Mouse (Mus musculus) forebrain, embryonic 14.5 days (tissue): Measurements from ENCODE around the gene Epn2. TPM values are rescaled to one million over a fixed set of nuclear protein-coding genes. Genes with fewer than 3 reads are reported as not detected.

Source experiments
- ATAC-seq: fragments of 200-750 bp; cut with Nextera tagmentation; 2 replicates; pipeline ENCODE4 v1.8.0; 2017; ENCODE audit warnings: mild to moderate bottlenecking, moderate library complexity
- DNase-seq: peaks from one replicate; pipeline ENCODE4 v3.0.0-alpha.2; 2015; ENCODE audit warnings: low spot score
- H3K27ac ChIP-seq: fragments of 300-500 bp; sonication (generic); 2 replicates; pipeline ENCODE4 v1.5.1; 2014; ENCODE audit warnings: low read depth, mild to moderate bottlenecking, control low read depth, low read length, moderate library complexity
- H3K27me3 ChIP-seq: fragments of 300-500 bp; sonication (generic); replicated peaks from 2 replicates; pipeline ENCODE4 v1.6.1; 2014; ENCODE audit warnings: low read length, control low read depth, mixed read lengths; ENCODE audit not compliant: control insufficient read depth, insufficient read depth
- H3K36me3 ChIP-seq: fragments of 300-500 bp; sonication (generic); 2 replicates; pipeline ENCODE4 v1.6.1; 2014; ENCODE audit warnings: low read length, control low read depth; ENCODE audit not compliant: control insufficient read depth, insufficient read depth
- H3K4me1 ChIP-seq: fragments of 300-500 bp; sonication (generic); 2 replicates; pipeline ENCODE4 v1.6.1; 2014; ENCODE audit warnings: antibody characterized with exemption, low read length, control low read depth; ENCODE audit not compliant: control insufficient read depth, insufficient read depth
- H3K4me2 ChIP-seq: fragments of 300-500 bp; sonication (generic); 2 replicates; pipeline ENCODE4 v1.6.1; 2014; ENCODE audit warnings: mild to moderate bottlenecking, control low read depth, low read length
- H3K4me3 ChIP-seq: fragments of 300-500 bp; sonication (generic); 2 replicates; pipeline ENCODE4 v1.5.1; 2014; ENCODE audit warnings: low read depth, low read length, control low read depth
- H3K9ac ChIP-seq: fragments of 300-500 bp; sonication (generic); 2 replicates; pipeline ENCODE4 v1.6.1; 2014; ENCODE audit warnings: mild to moderate bottlenecking, low read length, control low read depth, moderate library complexity
- H3K9me3 ChIP-seq: fragments of 300-500 bp; sonication (generic); replicated peaks from 2 replicates; pipeline ENCODE4 v1.6.1; 2016; ENCODE audit warnings: low read length, control low read depth, mixed read lengths; ENCODE audit not compliant: control insufficient read depth
- WGBS: fragments of 180-500 bp; shearing (Covaris S2); extraction: QIAGEN DNeasy Blood & Tissue Kit; methylation state at CpG from one replicate; pipeline ENCODE4 v1.1.7; 2014; 5-methylcytosine and 5-hydroxymethylcytosine counted together
- polyA plus RNA-seq: library from polyadenylated mRNA; unstranded; fragments of >200 nt; fragmentation: Nextera tagmentation; extraction: Ambion mirVana; gene quantifications from 2 replicates; pipeline ENCODE4 v1.2.1, GENCODE M21; 2014

Epn2 gene
- polyA plus RNA-seq, 1 experiment from 2014 or later: 54.3 TPM

DNA sequence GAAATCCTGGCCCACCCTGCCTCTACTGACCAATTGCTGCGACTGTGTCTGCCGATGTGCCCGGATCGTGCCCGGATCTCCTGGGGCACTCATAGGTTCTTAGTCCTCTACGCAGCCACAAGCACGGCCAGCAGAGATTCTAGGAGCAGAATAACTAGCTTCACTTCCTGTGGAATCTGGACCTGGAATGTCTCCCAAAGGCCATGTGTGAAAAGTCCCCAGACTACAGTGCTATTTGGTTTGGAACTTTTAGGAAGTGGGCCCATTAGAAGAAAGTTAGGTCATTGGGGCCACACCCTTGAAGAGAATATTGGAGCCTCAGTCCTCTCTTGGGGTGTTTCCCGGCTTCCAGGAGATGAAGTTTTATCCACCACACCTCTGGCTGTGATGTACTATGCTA, 38.6 kb upstream of the Epn2 start:
- WGBS: 93% methylated on average over 8 of the region's 8 CpGs
- no peaks in the 10 kb centered on the region for H3K9me3 ChIP-seq
- no peak overlapping the region for H3K4me3 ChIP-seq
- no peak overlapping the region for H3K27ac ChIP-seq
- no peaks in the 10 kb centered on the region for H3K27me3 ChIP-seq
- 0 out of 2 replicates have a peak, but pooled peaks cover 4% of the 10 kb centered on the region for H3K4me1 ChIP-seq
- H3K4me2 ChIP-seq: no peak overlapping the region
- DNase-seq: no peak
- ATAC-seq: no peak
- no peaks in the 10 kb centered on the region for H3K36me3 ChIP-seq
- no peak overlapping the region for H3K9ac ChIP-seq

DNA sequence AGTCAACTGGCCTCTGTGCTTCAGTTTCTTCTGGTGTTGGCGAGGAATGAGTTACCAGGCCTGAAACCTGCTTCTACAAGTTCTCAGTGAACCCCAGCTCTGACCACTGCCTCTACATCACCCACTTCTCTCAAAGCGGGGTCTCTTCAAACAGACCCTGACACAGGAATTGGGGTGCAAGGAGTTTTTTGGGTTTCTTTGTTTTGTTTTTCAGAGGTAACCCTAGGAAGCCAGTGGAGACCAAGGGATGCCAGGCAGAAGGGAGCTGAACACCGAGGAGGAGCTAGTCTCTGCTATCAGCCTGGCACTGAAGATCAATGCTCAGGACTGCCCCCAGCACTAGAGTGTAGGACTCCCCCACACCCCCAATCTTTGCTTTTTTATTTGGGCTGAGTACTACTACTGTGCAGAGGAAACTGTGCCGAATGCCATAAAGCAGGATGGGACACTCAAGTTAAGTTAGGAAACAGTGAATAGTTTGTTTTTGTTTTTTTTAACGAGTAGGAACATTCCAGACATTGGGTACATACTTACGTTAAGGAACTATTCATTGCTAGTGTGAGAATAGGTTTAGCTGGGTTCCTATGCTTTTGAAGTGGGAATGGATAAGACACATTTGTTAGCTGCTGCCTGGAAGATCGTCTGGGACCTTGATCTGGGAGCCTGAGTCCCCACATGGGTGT, 37.9 kb upstream of the Epn2 start:
- ATAC-seq (no peak), DNase-seq (no peak)
- H3K27me3 ChIP-seq: no peaks in the 10 kb centered on the region
- WGBS: 55% methylated on average over 7 of the region's 7 CpGs
- H3K9ac ChIP-seq: no peak overlapping the region
- H3K27ac ChIP-seq: no peak overlapping the region
- no peak overlapping the region for H3K4me3 ChIP-seq
- 0 out of 2 replicates have a peak, but pooled peaks cover 4% of the 10 kb centered on the region for H3K4me1 ChIP-seq
- no peaks in the 10 kb centered on the region for H3K9me3 ChIP-seq
- H3K36me3 ChIP-seq: no peaks in the 10 kb centered on the region
- no peak overlapping the region for H3K4me2 ChIP-seq

DNA sequence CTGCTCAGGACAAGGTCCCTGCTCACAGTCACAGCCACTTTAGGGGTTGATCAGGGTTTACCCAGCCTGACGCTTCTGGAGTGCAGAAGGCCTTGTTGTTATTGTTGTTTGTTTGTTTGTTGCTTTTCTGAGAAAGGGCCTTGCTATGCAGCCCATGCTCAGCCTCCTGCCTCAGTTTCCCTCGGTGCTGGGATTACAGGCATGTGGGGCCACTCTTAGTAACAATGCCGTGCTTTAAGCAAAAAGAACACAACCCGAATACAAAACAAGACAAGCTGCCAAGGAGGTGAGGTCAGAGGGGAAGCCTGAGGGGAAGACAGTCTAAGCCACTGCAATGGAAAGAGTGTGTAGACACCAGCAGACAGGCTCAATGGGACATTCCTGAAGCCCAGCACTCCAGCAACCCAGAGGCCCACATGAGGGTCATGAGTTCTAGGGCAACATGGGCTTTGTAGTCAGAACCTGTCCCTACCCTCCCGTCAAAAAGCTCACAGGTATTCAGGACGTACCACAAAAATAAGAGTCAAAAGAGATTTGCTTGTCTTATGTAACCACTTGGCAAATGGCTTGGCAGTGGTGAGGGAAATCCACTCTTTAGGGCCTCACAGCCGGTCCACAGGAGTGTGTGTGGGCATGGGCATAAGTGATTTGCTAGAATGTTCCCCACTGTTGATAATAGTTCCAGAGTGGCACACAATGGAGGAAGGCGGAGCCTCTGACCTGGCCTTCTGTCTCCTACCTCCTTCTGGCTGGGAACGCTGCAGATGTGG, 37.2 kb upstream of the Epn2 start:
- ATAC-seq (no peak), DNase-seq (no peak)
- H3K4me3 ChIP-seq: no peak overlapping the region
- H3K4me1 ChIP-seq: 0 out of 2 replicates have a peak, but pooled peaks cover 4% of the 10 kb centered on the region
- WGBS: 48% methylated on average over 9 of the region's 9 CpGs
- no peaks in the 10 kb centered on the region for H3K36me3 ChIP-seq
- no peaks in the 10 kb centered on the region for H3K27me3 ChIP-seq
- H3K27ac ChIP-seq: no peak overlapping the region
- no peaks in the 10 kb centered on the region for H3K9me3 ChIP-seq
- H3K9ac ChIP-seq: no peak overlapping the region
- H3K4me2 ChIP-seq: no peak overlapping the region

DNA sequence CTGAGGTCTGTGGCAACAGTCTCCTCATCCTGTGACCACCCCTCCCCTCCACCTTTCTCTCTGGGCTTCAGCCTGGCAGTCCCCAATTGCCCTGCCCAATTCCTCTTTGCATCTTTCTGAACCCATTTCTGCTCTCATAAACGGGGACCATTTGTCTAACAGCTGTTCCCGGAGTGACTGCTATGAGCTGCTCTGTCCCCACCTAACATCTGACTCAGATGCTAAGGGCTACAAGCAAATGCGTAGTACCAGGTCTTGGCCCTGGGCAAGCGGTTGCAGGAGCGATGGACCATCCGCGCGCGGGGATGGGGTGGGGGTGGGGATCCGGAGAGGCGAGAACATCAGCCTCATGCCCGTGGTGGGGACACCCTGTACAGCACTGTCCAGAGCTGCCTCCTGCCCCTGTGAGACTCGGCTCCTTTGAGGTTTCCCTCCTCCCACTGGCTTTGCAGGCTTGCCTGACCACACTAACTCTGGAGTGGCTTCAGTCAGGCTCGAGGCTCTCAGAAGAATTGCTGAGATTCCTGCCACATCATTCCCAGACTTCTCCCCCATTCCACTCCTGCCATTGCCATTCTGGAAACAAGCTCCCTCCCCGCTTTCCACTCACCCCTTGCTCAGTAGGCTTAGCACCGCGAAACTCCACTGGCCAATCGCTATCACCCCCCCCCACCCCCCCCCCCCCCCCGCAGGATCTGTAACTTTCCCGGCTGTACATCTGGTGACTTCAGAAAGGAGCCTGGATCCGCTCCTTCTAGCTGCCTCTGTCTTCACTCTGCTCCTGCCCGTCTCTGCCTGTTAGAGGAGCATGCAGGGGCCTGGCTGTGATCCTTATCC, 36.4 kb upstream of the Epn2 start:
- Histone ChIP-seq H3K27ac (no peak overlapping the region), H3K4me3 (no peak overlapping the region), H3K9me3 (no peaks in the 10 kb centered on the region), H3K27me3 (no peaks in the 10 kb centered on the region), H3K4me1 (0 out of 2 replicates have a peak, but pooled peaks cover 4% of the 10 kb centered on the region), H3K36me3 (no peaks in the 10 kb centered on the region), H3K4me2 (peak overlapping the region; percentile 33), H3K9ac (no peak overlapping the region; the same call in 1 of the 2 replicates)
- ATAC-seq (no peak), DNase-seq (peak; percentile 11)
- WGBS: 13% methylated on average over 20 of the region's 22 CpGs

DNA sequence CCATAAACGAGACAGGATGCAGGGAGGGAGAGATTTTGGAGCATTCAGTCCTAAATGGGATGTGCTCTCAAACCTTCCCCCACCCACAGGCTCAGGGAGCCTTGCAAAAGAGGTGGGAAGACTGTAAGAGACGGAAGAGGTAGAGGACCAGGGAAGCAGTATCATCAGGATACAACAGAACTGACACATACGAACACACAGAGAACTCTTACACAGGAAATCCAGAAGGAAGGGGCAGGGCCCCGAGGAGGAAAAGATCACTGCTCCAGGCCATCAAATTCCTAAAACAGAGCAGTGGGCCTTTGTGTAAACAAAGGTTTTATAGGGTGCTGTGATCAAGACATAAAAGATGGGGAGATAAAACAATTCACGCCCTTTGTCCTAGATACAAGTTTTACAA, 34.9 kb upstream of the Epn2 start:
- H3K36me3 ChIP-seq: no peaks in the 10 kb centered on the region
- ATAC-seq (no peak), DNase-seq (no peak)
- H3K4me1 ChIP-seq: no peaks in the 10 kb centered on the region
- no peaks in the 10 kb centered on the region for H3K27me3 ChIP-seq
- no peak overlapping the region for H3K4me2 ChIP-seq
- no peak overlapping the region for H3K27ac ChIP-seq
- no peaks in the 10 kb centered on the region; the same call in 1 of the 2 replicates for H3K9me3 ChIP-seq
- 75% methylated on average over 5 of the region's 5 CpGs for WGBS
- H3K9ac ChIP-seq: no peak overlapping the region
- no peak overlapping the region for H3K4me3 ChIP-seq

DNA sequence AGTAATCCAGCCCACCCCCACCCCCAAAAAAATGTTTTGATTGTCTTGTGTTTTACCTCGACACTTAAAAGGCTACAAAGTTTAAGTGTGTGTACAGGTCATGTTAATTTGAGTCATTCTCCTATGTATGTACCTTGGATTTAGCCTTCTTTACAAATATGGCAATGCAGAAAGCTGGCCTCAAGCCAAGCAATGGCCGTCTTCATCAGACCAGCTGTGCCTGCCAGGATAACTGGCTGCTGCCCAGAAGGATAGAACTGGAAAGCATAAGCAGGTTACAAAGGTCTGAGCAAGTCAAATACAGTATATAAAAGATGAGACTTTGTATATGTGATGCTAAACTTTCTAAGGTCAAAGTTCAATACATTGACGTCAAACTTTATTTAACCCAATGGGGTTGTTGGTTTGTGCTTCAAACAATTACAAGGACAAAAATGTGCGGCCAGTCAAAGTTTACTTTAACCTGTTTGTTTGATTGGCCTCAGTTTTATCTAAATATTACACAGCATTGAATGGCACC, 32.7 kb upstream of the Epn2 start:
- WGBS: 83% methylated on average over 4 of the region's 4 CpGs
- Histone ChIP-seq H3K9me3 (peaks cover 2% of the 10 kb centered on the region; the same call in 1 of the 2 replicates), H3K27ac (no peak overlapping the region), H3K27me3 (no peaks in the 10 kb centered on the region), H3K9ac (no peak overlapping the region), H3K4me1 (no peaks in the 10 kb centered on the region), H3K4me2 (no peak overlapping the region), H3K36me3 (no peaks in the 10 kb centered on the region), H3K4me3 (no peak overlapping the region)
- ATAC-seq (no peak), DNase-seq (peak; percentile 30)

DNA sequence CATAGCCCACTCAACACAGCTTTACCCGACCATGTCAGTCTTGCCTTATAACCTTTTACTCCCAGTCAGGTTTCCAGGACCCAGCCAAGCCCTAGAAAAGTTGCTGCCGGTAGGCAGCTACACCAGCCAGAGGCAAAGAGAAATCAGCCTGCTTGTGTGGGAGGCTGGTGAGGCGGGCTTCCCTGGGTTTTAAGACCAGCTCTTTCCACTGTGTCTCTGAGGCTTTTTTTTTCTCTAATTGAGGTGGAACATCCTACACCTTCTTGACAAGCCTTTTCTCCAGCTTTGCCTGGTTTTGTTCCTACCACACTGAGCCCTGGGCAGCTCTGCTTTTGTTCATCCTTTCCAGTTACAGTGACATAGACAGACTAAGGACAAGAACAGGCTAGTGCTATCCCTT, 31.7 kb upstream of the Epn2 start:
- 84% methylated on average over 3 of the region's 3 CpGs for WGBS
- Histone ChIP-seq H3K4me3 (no peak overlapping the region), H3K27ac (no peak overlapping the region), H3K4me2 (no peak overlapping the region), H3K27me3 (no peaks in the 10 kb centered on the region), H3K36me3 (no peaks in the 10 kb centered on the region), H3K4me1 (no peaks in the 10 kb centered on the region), H3K9me3 (peaks cover 5% of the 10 kb centered on the region; the same call in 1 of the 2 replicates), H3K9ac (no peak overlapping the region)
- DNase-seq: no peak
- no peak for ATAC-seq

DNA sequence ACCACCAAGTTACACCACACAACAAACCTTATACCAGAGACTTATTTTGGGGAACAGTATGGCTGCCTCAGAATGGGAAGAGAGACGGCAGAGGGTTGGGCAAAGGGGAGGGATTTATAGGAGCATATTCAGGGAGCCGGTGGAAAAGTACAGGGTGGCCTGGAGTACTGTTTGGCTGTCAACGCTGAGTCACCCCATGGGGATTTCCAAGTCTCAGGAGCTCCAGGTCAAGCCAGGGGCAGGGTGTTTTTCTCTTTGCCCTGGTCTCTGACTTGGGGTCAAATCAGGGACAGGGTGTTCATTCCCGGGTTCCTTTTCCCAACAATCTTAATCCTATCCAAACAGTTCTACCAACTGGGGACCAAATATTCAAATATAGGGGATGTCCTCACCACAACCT, 28.6 kb upstream of the Epn2 start:
- Histone ChIP-seq H3K9ac (no peak overlapping the region), H3K36me3 (no peaks in the 10 kb centered on the region), H3K27me3 (no peaks in the 10 kb centered on the region), H3K4me2 (no peak overlapping the region), H3K4me3 (no peak overlapping the region), H3K9me3 (peaks cover 5% of the 10 kb centered on the region; the same call in 1 of the 2 replicates), H3K4me1 (no peaks in the 10 kb centered on the region), H3K27ac (no peak overlapping the region)
- ATAC-seq: no peak
- 83% methylated on average over 4 of the region's 4 CpGs for WGBS
- DNase-seq: no peak
